Mouse (Mus musculus) heart, embryonic 13.5 days (tissue): ENCODE results near the gene Gm49395. TPM values are rescaled to one million over a fixed set of nuclear protein-coding genes. Genes with fewer than 3 reads are reported as not detected.

Source experiments
- polyA plus RNA-seq: library from polyadenylated mRNA; unstranded; fragments of >200 nt; fragmentation: Nextera tagmentation; extraction: Ambion mirVana; gene quantifications from 2 replicates; pipeline ENCODE4 v1.2.1, GENCODE M21; 2015

Gene Gm49395
- polyA plus RNA-seq, 1 experiment from 2014 or later: 7.8 TPM

Other genes with a start within 250 kb of the Gm49395 start
- 2.4 TPM in 2 replicates for gene Itga2, start 169.8 kb downstream of the Gm49395 start, polyA plus RNA-seq
- gene Pelo, start 11.7 kb downstream of the Gm49395 start, polyA plus RNA-seq: 7.4 and 7.9 TPM in 2 replicates
- 22.5 and 26.2 TPM in 2 replicates for gene Itga1, start within 50 bp of the Gm49395 start, polyA plus RNA-seq